Mouse (Mus musculus) lung, embryonic 14.5 days (tissue): ENCODE results near the gene Pck2. TPM values are rescaled to one million over a fixed set of nuclear protein-coding genes. Genes with fewer than 3 reads are reported as not detected.

Source experiments
- ATAC-seq: fragments of 200-750 bp; cut with Nextera tagmentation; 2 replicates; pipeline ENCODE4 v1.8.0; 2017; ENCODE audit warnings: mild to moderate bottlenecking, moderate TSS enrichment, moderate library complexity; ENCODE audit not compliant: insufficient read depth
- DNase-seq: peaks from one replicate; pipeline ENCODE4 v3.0.0-alpha.2; 2015
- H3K27ac ChIP-seq: fragments of 300-500 bp; sonication (generic); 2 replicates; pipeline ENCODE4 v1.5.1; 2014; ENCODE audit warnings: low read depth, mild to moderate bottlenecking, moderate library complexity
- H3K27me3 ChIP-seq: fragments of 300-500 bp; sonication (generic); 2 replicates; pipeline ENCODE4 v1.6.1; 2014; ENCODE audit warnings: low read length, control low read depth; ENCODE audit not compliant: insufficient read depth
- H3K36me3 ChIP-seq: fragments of 300-500 bp; sonication (generic); 2 replicates; pipeline ENCODE4 v1.6.1; 2014; ENCODE audit warnings: control low read depth; ENCODE audit not compliant: insufficient read depth
- H3K4me1 ChIP-seq: fragments of 300-500 bp; sonication (generic); 2 replicates; pipeline ENCODE4 v1.6.1; 2014; ENCODE audit warnings: antibody characterized with exemption, control low read depth; ENCODE audit not compliant: insufficient read depth
- H3K4me2 ChIP-seq: fragments of 300-500 bp; sonication (generic); 2 replicates; pipeline ENCODE4 v1.6.1; 2014; ENCODE audit warnings: mild to moderate bottlenecking
- H3K4me3 ChIP-seq: fragments of 300-500 bp; sonication (generic); 2 replicates; pipeline ENCODE4 v1.5.1; 2014; ENCODE audit warnings: low read depth, low read length
- H3K9ac ChIP-seq: fragments of 300-500 bp; sonication (generic); 2 replicates; pipeline ENCODE4 v1.6.1; 2014
- H3K9me3 ChIP-seq: fragments of 300-500 bp; sonication (generic); 2 replicates; pipeline ENCODE4 v1.6.1; 2016; ENCODE audit warnings: low read depth, low read length, control low read depth
- CTCF ChIP-seq: IDR thresholded peaks from 2 replicates; pipeline ENCODE4 v1.5.1; 2016; ENCODE audit warnings: antibody characterized with exemption, low read depth
- WGBS: fragments of 180-500 bp; shearing (Covaris S2); extraction: QIAGEN DNeasy Blood & Tissue Kit; methylation state at CpG from one replicate; pipeline ENCODE4 v1.1.7; 2014; 5-methylcytosine and 5-hydroxymethylcytosine counted together
- polyA plus RNA-seq: library from polyadenylated mRNA; unstranded; fragments of >200 nt; fragmentation: Nextera tagmentation; extraction: Ambion mirVana; gene quantifications from 2 replicates; pipeline ENCODE4 v1.2.1, GENCODE M21; 2014

Gene Pck2
- polyA plus RNA-seq, 1 experiment from 2014 or later, result 55.4 TPM

GRCm38 (mm10) chr14:55560202-55561073, 20.4 kb downstream of the Pck2 start, which contains the start of gene A730061H03Rik:
Gene A730061H03Rik, minus strand, starts transcription at chr14:55560406.
- Histone ChIP-seq H3K4me2 (peak within 1 kb of the TSS; percentile 81), H3K27ac (peak within 1 kb of the TSS; percentile 98), H3K36me3 (peaks cover 23% of the 10 kb centered on the region), H3K4me3 (peak within 1 kb of the TSS; percentile 73), H3K9me3 (no peaks in the 10 kb centered on the region), H3K9ac (peak within 1 kb of the TSS; percentile 77), H3K27me3 (no peaks in the 10 kb centered on the region), H3K4me1 (0 out of 2 replicates have a peak, but pooled peaks cover 5% of the 10 kb centered on the region)
- WGBS, result under 1% methylated on average over 51 of the region's 51 CpGs
- ATAC-seq, result peak; percentile 95
- DNase-seq, result peak; percentile 99
- TF ChIP-seq CTCF, result 0 out of 2 replicates have a peak, but pooled peaks have one; percentile 21

- Histone ChIP-seq H3K4me1 (0 out of 2 replicates have a peak, but pooled peaks cover 5% of the 10 kb centered on the region), H3K4me3 (peak overlapping the region; percentile 73; the same call in 1 of the 2 replicates), H3K27me3 (no peaks in the 10 kb centered on the region), H3K9me3 (no peaks in the 10 kb centered on the region), H3K27ac (no peak overlapping the region), H3K4me2 (peak overlapping the region; percentile 81), H3K36me3 (peaks cover 37% of the 10 kb centered on the region), H3K9ac (no peak overlapping the region)
- no peak for TF ChIP-seq CTCF
- WGBS, result 71% methylated on average over 10 of the region's 10 CpGs
- no peak for ATAC-seq
- no peak for DNase-seq
Observed at GRCm38 (mm10) chr14:55561860-55562259, 21.8 kb downstream of the Pck2 start.

GRCm38 (mm10) chr14:55563249-55563648, 23.2 kb downstream of the Pck2 start:
- H3K4me2 ChIP-seq, result no peak overlapping the region
- H3K4me1 ChIP-seq, result 0 out of 2 replicates have a peak, but pooled peaks cover 5% of the 10 kb centered on the region
- no peak overlapping the region for H3K27ac ChIP-seq
- no peak for TF ChIP-seq CTCF
- no peak overlapping the region for H3K4me3 ChIP-seq
- peaks cover 47% of the 10 kb centered on the region for H3K36me3 ChIP-seq
- ATAC-seq, result no peak
- H3K27me3 ChIP-seq, result no peaks in the 10 kb centered on the region
- H3K9ac ChIP-seq, result no peak overlapping the region
- no peaks in the 10 kb centered on the region for H3K9me3 ChIP-seq
- 87% methylated on average over 11 of the region's 11 CpGs for WGBS
- DNase-seq, result no peak

GRCm38 (mm10) chr14:55565748-55566147, 25.7 kb downstream of the Pck2 start:
- no peak overlapping the region for H3K4me2 ChIP-seq
- H3K9me3 ChIP-seq, result no peaks in the 10 kb centered on the region
- H3K9ac ChIP-seq, result no peak overlapping the region
- DNase-seq (no peak), ATAC-seq (no peak)
- H3K4me3 ChIP-seq, result no peak overlapping the region
- no peak overlapping the region for H3K27ac ChIP-seq
- no peaks in the 10 kb centered on the region for H3K27me3 ChIP-seq
- WGBS, result 77% methylated on average over 3 of the region's 3 CpGs
- TF ChIP-seq CTCF, result peak; percentile 28
- H3K4me1 ChIP-seq, result 0 out of 2 replicates have a peak, but pooled peaks cover 5% of the 10 kb centered on the region
- H3K36me3 ChIP-seq, result peaks cover 58% of the 10 kb centered on the region

GRCm38 (mm10) chr14:55567496-55567895, 27.4 kb downstream of the Pck2 start:
- Histone ChIP-seq H3K4me2 (no peak overlapping the region), H3K27me3 (no peaks in the 10 kb centered on the region), H3K36me3 (peaks cover 58% of the 10 kb centered on the region), H3K4me3 (no peak overlapping the region), H3K4me1 (no peaks in the 10 kb centered on the region), H3K27ac (no peak overlapping the region), H3K9me3 (no peaks in the 10 kb centered on the region), H3K9ac (no peak overlapping the region)
- no peak for TF ChIP-seq CTCF
- ATAC-seq (no peak), DNase-seq (no peak)
- 82% methylated on average over 3 of the region's 3 CpGs for WGBS

- TF ChIP-seq CTCF, result no peak
- Histone ChIP-seq H3K4me3 (no peak overlapping the region), H3K27me3 (no peaks in the 10 kb centered on the region), H3K9me3 (no peaks in the 10 kb centered on the region), H3K36me3 (peaks cover 34% of the 10 kb centered on the region), H3K9ac (no peak overlapping the region), H3K4me1 (0 out of 2 replicates have a peak, but pooled peaks cover 3% of the 10 kb centered on the region), H3K4me2 (no peak overlapping the region), H3K27ac (no peak overlapping the region)
- 63% methylated on average over 2 of the region's 2 CpGs for WGBS
- DNase-seq, result no peak
- ATAC-seq, result no peak
Observed at GRCm38 (mm10) chr14:55570588-55570987, 30.5 kb downstream of the Pck2 start.

- H3K4me1 ChIP-seq, result 0 out of 2 replicates have a peak, but pooled peaks cover 6% of the 10 kb centered on the region
- no peak overlapping the region for H3K4me3 ChIP-seq
- no peak overlapping the region for H3K27ac ChIP-seq
- H3K9ac ChIP-seq, result no peak overlapping the region
- H3K36me3 ChIP-seq, result peaks cover 22% of the 10 kb centered on the region
- no peaks in the 10 kb centered on the region for H3K9me3 ChIP-seq
- no peak for TF ChIP-seq CTCF
- no peak for ATAC-seq
- DNase-seq, result no peak
- H3K27me3 ChIP-seq, result no peaks in the 10 kb centered on the region
- H3K4me2 ChIP-seq, result no peak overlapping the region
Observed at GRCm38 (mm10) chr14:55571760-55572159, 31.7 kb downstream of the Pck2 start.
